Mouse (Mus musculus) 3T3-L1 (cell line): ENCODE measurements around the gene Arl3.

Source experiments
- DNase-seq: peaks from one replicate; pipeline ENCODE4 v3.0.0-alpha.2; 2015; ENCODE audit warnings: low read depth, low spot score

The Arl3 gene

DNA sequence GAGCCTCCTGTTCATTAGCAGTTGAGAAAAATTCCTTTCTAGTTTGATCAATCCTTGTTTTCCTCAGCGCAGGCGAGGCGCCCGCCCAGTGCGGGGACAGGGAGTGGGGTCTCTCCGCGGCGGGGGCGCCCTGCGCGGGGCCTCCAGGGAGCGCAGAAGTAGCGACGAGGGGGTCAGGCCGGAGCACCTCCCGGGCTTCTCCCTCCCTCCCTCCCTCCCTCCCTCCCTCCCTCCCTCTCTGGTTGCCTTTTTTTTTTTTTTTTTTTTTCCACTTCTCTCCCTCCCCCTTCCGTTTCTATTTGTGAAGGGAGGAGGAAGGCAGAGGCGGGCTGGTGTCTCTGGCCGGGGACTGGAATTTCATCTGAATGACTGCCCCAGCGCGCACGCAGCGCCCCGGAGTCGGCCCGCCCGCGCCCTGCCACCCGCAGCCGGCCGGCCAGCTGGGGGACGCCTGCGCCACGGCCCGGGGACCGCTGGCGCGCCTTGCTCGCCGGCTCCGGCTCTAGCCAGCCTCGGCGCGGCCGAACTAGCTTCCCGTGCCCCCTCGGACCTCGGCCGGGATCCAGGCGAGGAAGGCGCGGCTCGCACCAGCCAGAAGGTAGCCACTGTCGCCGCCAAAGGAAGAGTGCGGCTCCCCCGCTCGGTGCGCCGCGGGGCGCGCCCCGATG is 71.5 kb downstream of the Arl3 start, which contains the start of gene Trim8:
TSS of gene Trim8 (plus strand) at position 302 of the 668 bp plus-strand sequence.
- peak; percentile 91 for DNase-seq

GRCm38 (mm10) chr19:46500581-46501341 is 72.2 kb downstream of the Arl3 start:
- DNase-seq, result peak; percentile 65

- DNase-seq, result peak; percentile 100
These were observed 73.0 kb downstream of the Arl3 start for GRCm38 (mm10) chr19:46499836-46500580.

GRCm38 (mm10) chr19:46499539-46499835 is 73.5 kb downstream of the Arl3 start:
- no peak for DNase-seq

DNA sequence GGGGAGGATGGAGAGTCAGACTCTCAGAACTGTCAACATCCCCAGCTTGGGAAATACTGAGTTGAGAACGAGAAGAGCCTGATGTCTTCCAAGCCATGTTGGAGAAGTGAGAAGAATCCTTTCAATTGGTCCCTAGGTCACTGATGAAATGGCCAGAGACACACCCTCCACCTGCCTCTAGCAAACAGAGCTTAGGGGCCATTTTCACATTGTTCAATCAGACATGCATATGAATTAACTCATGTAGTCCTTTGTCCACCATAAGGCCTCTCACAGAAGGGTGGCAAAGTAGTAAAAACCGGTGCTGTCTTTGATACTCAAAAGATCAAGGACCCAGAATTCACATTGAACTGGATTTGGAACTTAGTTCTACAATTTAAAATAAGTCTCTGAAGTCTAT is 75.8 kb downstream of the Arl3 start:
- DNase-seq, result no peak

DNA sequence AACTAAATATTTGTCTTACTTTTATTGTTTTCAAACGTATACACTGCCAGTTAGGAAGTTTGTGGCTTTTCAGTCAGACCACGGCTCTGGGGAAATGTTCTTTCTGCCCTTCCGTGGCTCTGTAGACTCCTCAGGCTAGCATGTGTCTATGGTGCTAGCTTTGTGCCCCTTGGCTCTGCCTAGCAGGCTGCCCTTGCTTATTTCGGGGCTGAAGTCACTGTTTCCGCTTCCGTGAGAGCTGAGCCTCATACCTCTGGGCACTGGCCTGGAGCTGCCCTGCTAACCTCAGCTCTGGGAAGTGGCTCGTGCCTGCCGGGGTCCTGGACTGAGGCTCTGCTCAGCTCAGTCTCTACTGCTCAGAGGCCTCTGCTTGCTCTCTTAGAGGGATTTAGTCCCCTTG is 77.9 kb downstream of the Arl3 start:
- DNase-seq, result no peak

- DNase-seq, result peak; percentile 87
These were observed 82.4 kb downstream of the Arl3 start for GRCm38 (mm10) chr19:46490634-46491033.

DNA sequence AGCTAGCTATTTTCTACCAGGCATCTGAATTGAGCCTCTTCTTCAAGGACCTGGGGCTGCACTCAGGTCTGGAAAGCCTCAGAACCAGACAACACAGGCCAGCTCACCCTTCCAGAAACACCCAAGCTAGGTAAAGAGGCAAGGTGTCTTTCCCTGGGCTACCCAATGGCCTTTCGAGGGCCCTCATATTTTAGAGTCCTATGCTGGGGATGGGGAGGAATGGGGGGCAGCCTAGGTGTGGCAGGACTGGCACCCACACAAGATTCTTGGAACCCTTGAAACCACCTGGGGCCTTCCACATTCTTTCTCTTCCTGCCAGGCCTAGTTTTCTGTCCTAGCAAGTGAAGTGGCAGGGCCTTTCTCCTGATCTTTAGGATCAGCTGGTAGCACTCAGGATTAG is 83.5 kb downstream of the Arl3 start:
- DNase-seq, result no peak

- no peak for DNase-seq
These were observed 86.3 kb downstream of the Arl3 start for GRCm38 (mm10) chr19:46486709-46487108.

DNA sequence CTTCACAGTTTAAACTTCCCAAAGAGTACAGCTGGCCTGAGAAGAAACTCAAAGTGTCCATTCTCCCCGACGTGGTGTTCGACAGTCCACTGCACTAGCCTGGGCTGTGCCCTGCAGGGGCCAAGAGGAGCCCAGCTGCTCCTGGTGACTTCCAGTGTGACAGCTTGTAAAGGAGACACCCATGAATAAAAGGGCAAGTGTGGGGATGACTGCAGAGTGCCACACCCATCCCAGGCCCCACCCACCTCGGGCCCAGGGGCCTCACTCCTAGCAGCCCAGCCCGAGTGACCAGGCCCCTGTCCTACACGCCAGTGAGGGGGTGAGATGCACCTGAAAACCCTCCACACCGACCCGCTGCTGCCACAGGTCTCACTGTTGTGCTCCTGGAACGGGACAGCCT is 87.2 kb downstream of the Arl3 start:
- DNase-seq, result no peak

DNA sequence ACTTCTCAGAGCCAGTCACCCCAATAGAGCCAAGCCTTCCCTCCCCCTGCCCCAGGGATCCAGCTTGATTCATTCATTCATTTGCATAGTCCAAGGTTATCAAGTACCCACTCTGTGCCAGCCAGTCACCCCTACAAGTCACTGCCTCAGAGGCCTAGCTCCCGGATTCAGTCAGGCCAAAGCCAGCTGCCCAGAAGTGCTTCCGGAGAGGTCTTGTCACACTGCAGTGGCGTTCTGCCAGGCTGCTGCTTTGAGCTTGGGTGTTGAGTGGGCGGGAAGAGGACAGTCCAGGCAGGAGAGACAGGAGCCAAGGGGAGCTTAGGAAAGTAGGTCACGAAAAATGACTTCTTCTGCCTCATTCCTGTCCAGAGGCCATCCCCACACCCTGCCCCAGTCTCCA is 88.5 kb downstream of the Arl3 start:
- peak; percentile 85 for DNase-seq

DNA sequence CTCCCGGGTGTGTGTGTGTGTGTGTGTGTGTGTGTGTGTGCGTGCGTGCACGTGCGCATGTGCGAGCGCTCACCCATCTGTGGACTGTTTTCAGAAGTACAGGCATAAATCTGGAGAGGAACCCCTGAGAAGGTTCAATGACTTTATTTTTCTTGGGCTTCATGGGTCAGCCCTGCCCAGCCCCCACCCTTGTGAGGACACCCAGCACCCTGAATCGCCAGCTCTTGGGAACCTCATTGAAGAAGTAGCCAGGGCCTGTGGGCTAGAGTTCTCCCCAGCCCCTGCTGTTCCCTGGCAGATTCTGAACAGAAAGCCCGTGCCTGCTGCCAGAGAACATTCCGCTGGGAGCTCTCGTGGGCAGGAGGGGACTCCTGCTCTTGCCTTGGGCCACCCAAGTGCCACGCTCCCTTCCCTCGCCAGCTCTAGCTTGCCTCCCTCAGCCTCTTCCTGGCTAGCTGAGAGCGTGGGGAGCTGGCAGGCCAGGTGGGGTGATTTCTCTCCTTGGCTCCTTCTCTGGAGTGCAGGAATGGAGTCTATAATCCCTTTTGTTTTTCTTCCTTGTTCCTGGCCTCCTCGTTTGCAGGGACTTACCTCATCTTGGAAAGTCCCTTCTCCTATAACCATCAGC is 89.2 kb downstream of the Arl3 start:
- DNase-seq, result peak; percentile 75

DNA sequence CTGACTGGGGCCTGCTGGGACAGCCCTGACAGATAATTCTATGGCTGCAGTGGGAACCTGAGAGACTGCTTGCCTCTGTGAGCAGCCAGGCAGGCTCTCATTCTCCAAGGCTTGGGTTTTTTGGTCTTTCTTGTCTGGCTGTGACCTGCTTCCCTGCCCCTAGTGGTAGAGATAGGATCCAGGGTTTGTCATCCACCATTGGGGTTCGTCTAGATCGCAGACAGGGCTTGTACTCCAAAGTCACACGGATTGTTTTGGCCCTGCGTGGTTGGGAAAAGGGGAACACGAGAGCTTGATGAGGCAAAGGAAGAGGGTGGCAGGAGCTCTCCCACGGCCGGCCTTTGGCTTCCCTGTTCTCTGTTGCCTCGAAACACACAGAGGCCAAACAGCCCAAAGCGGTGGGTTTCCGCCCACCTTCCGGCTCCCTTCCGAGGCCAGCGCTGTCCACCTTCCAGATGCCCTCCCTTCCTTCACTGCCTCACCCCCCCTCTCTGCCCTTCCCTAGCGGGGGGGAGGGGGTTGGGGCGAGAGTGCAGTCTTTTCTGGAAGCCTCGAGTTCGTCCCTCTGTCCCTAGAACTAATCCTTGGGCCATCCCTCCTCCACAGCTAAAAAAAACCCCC is 90.0 kb downstream of the Arl3 start:
- peak; percentile 34 for DNase-seq

- DNase-seq, result peak; percentile 77
These were observed 91.2 kb downstream of the Arl3 start for GRCm38 (mm10) chr19:46481756-46482155.

DNA sequence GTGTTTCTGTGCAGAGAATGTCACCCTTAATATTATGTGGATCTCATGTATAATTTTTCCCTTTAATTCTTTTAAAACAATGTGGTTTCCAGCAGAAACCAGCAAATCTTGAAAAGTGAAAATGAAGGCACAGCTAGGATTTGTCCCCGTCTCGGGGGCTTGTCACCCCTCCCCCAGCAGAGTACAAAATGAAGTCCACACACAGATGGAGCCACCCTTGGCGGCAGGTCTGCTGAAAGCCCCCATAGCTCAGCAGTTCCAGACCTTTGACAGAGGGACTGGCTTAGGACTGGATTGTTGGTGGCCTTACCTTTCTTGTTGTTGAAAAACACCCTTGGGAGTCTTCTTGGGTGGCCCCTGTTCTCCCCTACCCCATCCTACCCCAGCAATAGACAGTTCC is 91.6 kb downstream of the Arl3 start:
- DNase-seq, result no peak
